Mouse (Mus musculus) CH12.LX (cell line): ENCODE results near the gene Pigu. TPM values are rescaled to one million over a fixed set of nuclear protein-coding genes. Genes with fewer than 3 reads are reported as not detected.

Source experiments
- DNase-seq: peaks from one replicate; pipeline ENCODE4 v3.0.0-alpha.2; 2013; ENCODE audit errors: extremely low read depth
- H3K27ac ChIP-seq: 2 replicates; pipeline ENCODE4 v1.5.1; 2012; ENCODE audit warnings: low read depth, mild to moderate bottlenecking, control low read depth, moderate library complexity; ENCODE audit not compliant: insufficient read depth
- H3K27me3 ChIP-seq: replicated peaks from 2 replicates; pipeline ENCODE3; 2012; ENCODE audit warnings: inconsistent platforms
- H3K36me3 ChIP-seq, 2 experiments: replicated peaks in 1 of 2; 2 replicates each; pipeline versions ENCODE3 to v1.6.1; 2012; ENCODE audit warnings: inconsistent platforms in 1 of 2, low read length in 1 of 2, mild to moderate bottlenecking in 1 of 2, mixed read lengths in 1 of 2, moderate library complexity in 1 of 2; ENCODE audit not compliant: control insufficient read depth in 1 of 2, insufficient read depth in 1 of 2
- H3K4me1 ChIP-seq, 2 experiments: 2 replicates each; pipeline ENCODE4 v1.6.1; 2012; ENCODE audit warnings: inconsistent platforms in 1 of 2, moderate library complexity in 1 of 2; ENCODE audit not compliant: insufficient read depth in 2 of 2, control insufficient read depth in 1 of 2
- H3K4me2 ChIP-seq: 2 replicates; pipeline ENCODE4 v1.6.1; 2012; ENCODE audit warnings: low read depth, mild to moderate bottlenecking, control low read depth; ENCODE audit not compliant: poor library complexity, insufficient read depth, severe bottlenecking
- H3K4me3 ChIP-seq, 3 experiments: fragments of 150-350 bp in 1 of 3; sonication (generic) in 1 of 3; replicated peaks in 1 of 3; 2 replicates each; pipeline versions ENCODE3 to v1.5.1; 2011 to 2012; ENCODE audit warnings: low read depth in 2 of 3, low read length in 2 of 3, mild to moderate bottlenecking in 2 of 3, moderate library complexity in 2 of 3, control low read depth in 1 of 3, improper control_type of control experiment in 1 of 3, inconsistent platforms in 1 of 3, mixed read lengths in 1 of 3; ENCODE audit not compliant: poor library complexity in 1 of 3
- H3K79me2 ChIP-seq: replicated peaks from 2 replicates; pipeline ENCODE4 v1.6.1; 2012; ENCODE audit warnings: mild to moderate bottlenecking, moderate library complexity; ENCODE audit not compliant: control insufficient read depth, poor library complexity, insufficient read depth, severe bottlenecking; ENCODE audit errors: extremely low read depth
- H3K9ac ChIP-seq: 2 replicates; pipeline ENCODE4 v1.6.1; 2012; ENCODE audit warnings: low read depth, mild to moderate bottlenecking, control low read depth, moderate library complexity; ENCODE audit not compliant: insufficient read depth
- H3K9me3 ChIP-seq: replicated peaks from 2 replicates; pipeline ENCODE3; 2012; ENCODE audit warnings: low read length, inconsistent platforms, mixed read lengths
- BHLHE40 ChIP-seq: IDR thresholded peaks from 2 replicates; pipeline ENCODE4 v1.6.1; 2011; ENCODE audit warnings: mild to moderate bottlenecking, low read depth, low read length, improper control_type of control experiment
- CHD1 ChIP-seq: IDR thresholded peaks from 2 replicates; pipeline ENCODE4 v1.6.1; 2012; ENCODE audit warnings: low read depth, low read length, improper control_type of control experiment, inconsistent platforms
- CHD2 ChIP-seq: IDR thresholded peaks from 2 replicates; pipeline ENCODE4 v1.6.1; 2011; ENCODE audit warnings: low read length, improper control_type of control experiment
- E2F4 ChIP-seq: IDR thresholded peaks from 2 replicates; pipeline ENCODE4 v1.6.1; 2011; ENCODE audit warnings: low read depth, low read length, improper control_type of control experiment; ENCODE audit not compliant: insufficient replicate concordance
- JUND ChIP-seq: conservative IDR thresholded peaks from 2 replicates; pipeline ENCODE4 v1.6.1; 2011; ENCODE audit warnings: low read depth, low read length, improper control_type of control experiment
- KAT2A ChIP-seq: IDR thresholded peaks from 2 replicates; pipeline ENCODE4 v1.6.1; 2012; ENCODE audit warnings: low read length, improper control_type of control experiment, inconsistent platforms; ENCODE audit not compliant: insufficient replicate concordance
- MAFK ChIP-seq: IDR thresholded peaks from 2 replicates; pipeline ENCODE4 v1.6.1; 2011; ENCODE audit warnings: low read length, improper control_type of control experiment; ENCODE audit not compliant: insufficient replicate concordance
- MAZ ChIP-seq: IDR thresholded peaks from 2 replicates; pipeline ENCODE4 v1.6.1; 2012; ENCODE audit warnings: low read depth, mild to moderate bottlenecking, inconsistent platforms, low read length, improper control_type of control experiment, moderate library complexity
- NRF1 ChIP-seq: IDR thresholded peaks from 2 replicates; pipeline ENCODE4 v1.6.1; 2014; ENCODE audit warnings: low read depth, mild to moderate bottlenecking, inconsistent platforms, low read length, improper control_type of control experiment, moderate library complexity
- PAX5 ChIP-seq: IDR thresholded peaks from 2 replicates; pipeline ENCODE4 v1.6.1; 2012; ENCODE audit warnings: low read length, inconsistent platforms, mixed read lengths
- RAD21 ChIP-seq: IDR thresholded peaks from 2 replicates; pipeline ENCODE4 v1.6.1; 2011; ENCODE audit warnings: low read depth, mild to moderate bottlenecking, low read length, improper control_type of control experiment, moderate library complexity
- RCOR1 ChIP-seq: conservative IDR thresholded peaks from 2 replicates; pipeline ENCODE4 v1.6.1; 2012; ENCODE audit warnings: low read depth, mild to moderate bottlenecking, inconsistent platforms, low read length, improper control_type of control experiment
- SMC3 ChIP-seq: IDR thresholded peaks from 2 replicates; pipeline ENCODE4 v1.6.1; 2011; ENCODE audit warnings: low read depth, low read length, improper control_type of control experiment
- TBP ChIP-seq: conservative IDR thresholded peaks from 2 replicates; pipeline ENCODE4 v1.6.1; 2011; ENCODE audit warnings: low read depth, low read length, improper control_type of control experiment
- TCF12 ChIP-seq: IDR thresholded peaks from 2 replicates; pipeline ENCODE4 v1.6.1; 2014; ENCODE audit warnings: low read depth, mild to moderate bottlenecking, inconsistent platforms, low read length, improper control_type of control experiment
- UBTF ChIP-seq: IDR thresholded peaks from 2 replicates; pipeline ENCODE4 v1.6.1; 2012; ENCODE audit warnings: low read depth, mild to moderate bottlenecking, inconsistent platforms, low read length, improper control_type of control experiment, moderate library complexity
- USF1 ChIP-seq: IDR thresholded peaks from 2 replicates; pipeline ENCODE4 v1.6.1; 2014; ENCODE audit warnings: low read depth, mild to moderate bottlenecking, inconsistent platforms, low read length, improper control_type of control experiment
- USF2 ChIP-seq: conservative IDR thresholded peaks from 2 replicates; pipeline ENCODE4 v1.6.1; 2011; ENCODE audit warnings: low read depth, low read length, improper control_type of control experiment
- ZC3H11A ChIP-seq: IDR thresholded peaks from 2 replicates; pipeline ENCODE4 v1.6.1; 2012; ENCODE audit warnings: low read depth, mild to moderate bottlenecking, inconsistent platforms, low read length, improper control_type of control experiment
- ZKSCAN1 ChIP-seq: IDR thresholded peaks from 2 replicates; pipeline ENCODE4 v1.6.1; 2012; ENCODE audit warnings: low read depth, inconsistent platforms, low read length, improper control_type of control experiment, borderline replicate concordance
- ZMIZ1 ChIP-seq: IDR thresholded peaks from 2 replicates; pipeline ENCODE4 v1.6.1; 2012; ENCODE audit warnings: low read depth, mild to moderate bottlenecking, inconsistent platforms, low read length, improper control_type of control experiment
- ZNF384 ChIP-seq: IDR thresholded peaks from 2 replicates; pipeline ENCODE4 v1.6.1; 2012; ENCODE audit warnings: low read depth, low read length, improper control_type of control experiment, inconsistent platforms
- dilution Hi-C: fragments of 300-500 bp; cut with MboI; formaldehyde crosslinking; loops from 2 replicates; pipeline ENCODE4 v1.14.3; 2020; ENCODE audit warnings: low sequenced_read_pairs; ENCODE audit not compliant: extremely low pct_unique_long_range_greater_than_20kb, extremely low pct_ligation_motif_present
- in situ Hi-C: fragments of 300-500 bp; cut with MboI; formaldehyde crosslinking; loops from 3 replicates; pipeline ENCODE4 v1.14.3; 2019; ENCODE audit warnings: low sequenced_read_pairs, low pct_ligation_motif_present, low pct_unique_long_range_greater_than_20kb, mixed read lengths
- polyA plus RNA-seq: library from polyadenylated mRNA; unstranded; fragments of >175 nt; gene quantifications from 2 replicates; pipeline ENCODE4 v1.2.1, GENCODE M21; 2012; ENCODE audit warnings: low read depth; ENCODE audit not compliant: insufficient read length
- total RNA-seq, 2 experiments: library from RNA; depleted of rRNA; stranded (reverse); fragments of 300-350 nt in 1 of 2; fragments of >200 nt in 1 of 2; gene quantifications; 2 replicates each; pipeline ENCODE4 v1.2.3; 2012 to 2014

Pigu gene
- total and polyA plus RNA-seq, 3 experiments = 29.0 to 57.3 (median 39.1) TPM

- TF ChIP-seq MAFK = no peak
These were observed 22.0 kb downstream of the Pigu start (continued) for GRCm38 (mm10) chr2:155335231-155335630.

- no peaks in the 10 kb centered on the region for H3K9me3 ChIP-seq
- no peak for DNase-seq
- no peaks in the 10 kb centered on the region for H3K27me3 ChIP-seq
- H3K4me1 ChIP-seq = peaks cover 0 to 9% of the 10 kb centered on the region in 2 experiments; a peak in 1 of 4 replicates
- in situ Hi-C loops (no loop called here), dilution Hi-C loops (no loop called here)
- H3K4me2 ChIP-seq = no peak overlapping the region
- peaks cover 17 to 70% of the 10 kb centered on the region in 2 experiments for H3K36me3 ChIP-seq
- TF ChIP-seq ZMIZ1 = no peak
- no peak for TF ChIP-seq UBTF
- TF ChIP-seq TBP = no peak
- no peak for TF ChIP-seq ZKSCAN1
- no peak for TF ChIP-seq BHLHE40
- no peak overlapping the region for H3K9ac ChIP-seq
- no peak overlapping the region for H3K4me3 ChIP-seq
- H3K27ac ChIP-seq = no peak overlapping the region
- H3K79me2 ChIP-seq = no peaks in the 10 kb centered on the region
These were observed 23.8 kb downstream of the Pigu start for GRCm38 (mm10) chr2:155333421-155333820.

GRCm38 (mm10) chr2:155331351-155331750 lies 25.9 kb downstream of the Pigu start:
- H3K27me3 ChIP-seq = no peaks in the 10 kb centered on the region
- no peak overlapping the region for H3K27ac ChIP-seq
- in situ Hi-C loops (no loop called here), dilution Hi-C loops (no loop called here)
- H3K4me1 ChIP-seq = no peaks in the 10 kb centered on the region
- no peaks in the 10 kb centered on the region for H3K79me2 ChIP-seq
- DNase-seq = no peak
- no peak overlapping the region for H3K9ac ChIP-seq
- no peak overlapping the region for H3K4me3 ChIP-seq
- peaks cover 26 to 80% of the 10 kb centered on the region in 2 experiments for H3K36me3 ChIP-seq
- H3K4me2 ChIP-seq = no peak overlapping the region
- no peaks in the 10 kb centered on the region for H3K9me3 ChIP-seq
- TF ChIP-seq JUND (no peak), E2F4 (no peak), CHD2 (no peak), TCF12 (no peak), PAX5 (no peak), ZNF384 (no peak), USF1 (no peak), MAZ (no peak), CHD1 (no peak), USF2 (no peak), ZKSCAN1 (no peak), RAD21 (no peak), ZC3H11A (no peak), KAT2A (no peak), RCOR1 (no peak), SMC3 (no peak), NRF1 (no peak)
